Mouse (Mus musculus): ENCODE data around the gene Vsx2. TPM values are rescaled to one million over a fixed set of nuclear protein-coding genes. Genes with fewer than 3 reads are reported as not detected.

Vsx2 gene
- polyA plus RNA-seq, 1 experiment, result not detected

DNA sequence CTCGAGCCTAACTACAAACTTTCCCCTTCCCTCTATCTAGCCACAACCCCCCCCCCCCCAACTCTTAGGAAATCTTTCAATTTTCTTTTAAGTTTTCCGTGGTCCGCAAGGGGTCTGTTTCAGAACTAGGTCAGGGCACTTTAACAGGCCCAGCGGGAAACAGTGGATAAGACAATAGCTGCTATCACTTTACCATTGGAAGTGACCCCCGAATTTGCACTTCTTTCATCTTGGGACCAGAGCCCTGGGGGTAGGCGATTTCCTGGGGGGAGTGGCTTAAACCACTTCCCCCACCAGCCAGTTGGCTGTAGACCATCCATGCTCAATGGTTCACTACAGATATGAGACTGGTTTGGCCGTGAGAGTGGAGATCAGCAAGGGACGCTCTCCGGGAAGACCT is 71.1 kb downstream of the Vsx2 start, which contains the start of gene Vrtn:
Gene Vrtn, plus strand, starts transcription at position 366 of the 400 bp plus-strand sequence.
- H3K36me3 ChIP-seq (ENCODE audit: control insufficient read depth, insufficient read depth, low read length), result no peaks in the 10 kb centered on the region
- no peaks in the 10 kb centered on the region for H3K4me1 ChIP-seq (ENCODE audit: control insufficient read depth, insufficient read depth, insufficient read length)
- H3K27ac ChIP-seq (ENCODE audit: insufficient read depth, low read length), result no peak within 1 kb of the TSS
- TF ChIP-seq CTCF (IDR thresholded peaks at IDR 0.05; ENCODE audit: extremely low read depth, insufficient read depth, insufficient read length, insufficient replicate concordance) (no peak), POLR2A (IDR thresholded peaks at IDR 0.05; ENCODE audit: low read depth, low read length) (no peak)
- H3K4me3 ChIP-seq (ENCODE audit: extremely low read depth, insufficient read depth, insufficient read length), result no peak within 1 kb of the TSS
- no peak for DNase-seq (ENCODE audit: low read depth in 1 of 2, low spot score in 2 of 2)
- peaks cover 12% of the 10 kb centered on the region for H3K27me3 ChIP-seq (ENCODE audit: control insufficient read depth, insufficient read depth, low read length)
- WGBS, result 13% methylated on average over 9 of the region's 9 CpGs

Other genes starting within 250 kb of the Vsx2 start
- gene Coq6, start 208.1 kb upstream of the Vsx2 start, polyA plus RNA-seq (2012; rRNA removed), result 17.5 and 27.8 TPM in 2 replicates
- gene Fam161b, start 207.9 kb upstream of the Vsx2 start, polyA plus RNA-seq (2012; rRNA removed), result 0.27 and 0.32 TPM in 2 replicates
- gene Entpd5, start 160.7 kb upstream of the Vsx2 start, polyA plus RNA-seq (2012; rRNA removed), result 4.4 and 4.6 TPM in 2 replicates
- gene Bbof1, start 160.7 kb upstream of the Vsx2 start, polyA plus RNA-seq (2012; rRNA removed), result 0.05 TPM in 1 of 2 replicates, not detected in the other
- gene Rnf113a2, start 152.6 kb upstream of the Vsx2 start, polyA plus RNA-seq (2012; rRNA removed), result 3.3 and 3.6 TPM in 2 replicates
- 2.5 and 2.6 TPM in 2 replicates for gene Aldh6a1, start 118.8 kb upstream of the Vsx2 start, polyA plus RNA-seq (2012; rRNA removed)
- 4.5 and 5.9 TPM in 2 replicates for gene Lin52, start 118.3 kb upstream of the Vsx2 start, polyA plus RNA-seq (2012; rRNA removed)
- 16.6 and 17.0 TPM in 2 replicates for gene Abcd4, start 47.7 kb downstream of the Vsx2 start, polyA plus RNA-seq (2012; rRNA removed)
- not detected in 2 replicates for gene Vrtn, start 71.3 kb downstream of the Vsx2 start, polyA plus RNA-seq (2012; rRNA removed)
- gene Syndig1l, start 129.1 kb downstream of the Vsx2 start, polyA plus RNA-seq (2012; rRNA removed), result 0.32 and 0.48 TPM in 2 replicates
- gene Npc2, start 203.4 kb downstream of the Vsx2 start, polyA plus RNA-seq (2012; rRNA removed), result 140 and 155 TPM in 2 replicates
- gene Isca2, start 203.5 kb downstream of the Vsx2 start, polyA plus RNA-seq (2012; rRNA removed), result 26.7 and 28.8 TPM in 2 replicates

Measured in spleen, adult 2 months (tissue).